Mouse (Mus musculus): ENCODE data around the gene Ncl.

The Ncl gene

DNA sequence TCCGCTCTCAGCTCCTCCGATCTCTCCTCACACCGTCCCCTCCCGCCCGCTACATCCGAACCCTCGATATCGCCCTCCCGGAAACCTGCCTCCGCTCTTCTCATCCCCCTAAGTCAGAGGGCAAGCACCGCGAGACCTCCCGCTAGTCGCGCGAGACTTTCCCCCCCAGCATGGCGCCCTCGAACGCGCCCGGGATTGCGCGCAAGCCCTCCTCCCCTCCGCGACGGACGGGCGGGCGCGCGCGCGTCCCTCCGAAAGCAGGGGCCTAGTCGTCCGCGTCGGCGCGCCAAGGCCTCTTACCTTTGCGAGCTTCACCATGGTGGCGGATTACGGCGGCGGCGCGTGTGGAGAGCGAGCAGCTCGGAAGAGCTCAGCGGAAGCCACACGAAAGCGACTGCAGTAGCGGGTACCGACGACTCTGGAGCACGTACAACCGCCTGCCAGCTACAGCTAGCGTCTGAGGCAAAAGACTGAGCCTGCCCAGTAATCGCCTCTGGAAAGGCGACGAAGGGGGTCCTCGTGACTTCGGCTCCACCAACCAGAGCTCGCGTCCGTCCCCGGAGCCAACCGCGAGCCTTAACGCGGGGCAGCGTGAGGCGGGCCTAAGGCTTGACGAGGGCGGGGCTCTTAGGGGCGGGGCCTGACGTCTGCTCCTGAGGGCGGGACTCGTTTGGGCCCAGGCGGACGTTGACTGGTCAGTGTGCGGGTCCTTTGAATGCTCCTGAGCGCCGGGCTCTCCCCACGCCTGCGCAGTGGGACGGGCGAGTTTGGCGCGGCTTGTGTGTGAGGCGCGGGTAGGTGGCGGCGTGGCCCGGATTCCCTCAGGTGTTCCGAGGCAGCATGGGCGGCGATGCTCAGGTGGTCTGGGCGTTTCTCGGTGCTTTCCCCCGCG is at the start of gene Ncl:
Ncl (minus strand) TSS at position 495 of the 892 bp plus-strand sequence.
- peak; percentile 100 for DNase-seq (ENCODE audit: low read depth, low spot score)

DNA sequence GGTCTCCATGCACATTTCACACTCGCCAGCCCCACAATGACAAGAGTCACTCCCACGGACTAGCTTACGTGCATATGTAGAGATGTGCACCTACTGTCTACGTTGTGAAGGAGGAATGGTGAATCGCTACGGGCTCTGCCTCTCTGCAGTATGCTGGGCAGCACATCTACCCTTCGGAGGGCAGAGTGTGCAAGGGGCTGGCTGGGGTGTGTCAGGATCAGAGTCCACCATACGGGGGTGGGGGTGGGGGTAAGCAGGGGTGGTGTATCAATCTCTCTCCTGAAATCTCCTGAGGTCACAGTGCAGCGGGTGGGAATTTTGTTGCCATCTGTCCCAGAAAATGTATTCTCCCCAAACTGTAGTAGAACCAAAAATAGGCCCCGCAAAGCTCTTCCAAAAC is 49.3 kb upstream of the Ncl start:
- DNase-seq (ENCODE audit: low read depth, low spot score), result no peak

DNA sequence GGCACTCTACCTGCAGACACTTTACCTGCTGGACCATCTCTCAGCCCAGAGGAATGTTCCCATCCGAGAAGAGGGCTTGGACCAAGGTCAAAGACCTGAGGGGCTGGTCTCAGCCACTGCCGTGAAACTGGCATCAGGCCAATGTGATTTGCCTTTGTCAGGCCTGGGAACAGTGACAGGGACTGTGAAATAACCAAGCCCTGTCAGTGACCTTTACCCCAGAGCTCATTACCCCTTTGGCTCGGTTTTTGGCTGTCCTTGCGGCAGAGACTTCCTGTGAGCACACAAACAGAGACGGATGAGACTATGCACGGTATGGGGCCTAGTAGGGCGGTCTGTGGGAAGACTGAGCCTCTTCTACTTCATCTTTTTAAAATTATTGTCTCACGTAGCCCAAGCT is 47.7 kb upstream of the Ncl start:
- DNase-seq (ENCODE audit: low read depth, low spot score), result no peak

DNA sequence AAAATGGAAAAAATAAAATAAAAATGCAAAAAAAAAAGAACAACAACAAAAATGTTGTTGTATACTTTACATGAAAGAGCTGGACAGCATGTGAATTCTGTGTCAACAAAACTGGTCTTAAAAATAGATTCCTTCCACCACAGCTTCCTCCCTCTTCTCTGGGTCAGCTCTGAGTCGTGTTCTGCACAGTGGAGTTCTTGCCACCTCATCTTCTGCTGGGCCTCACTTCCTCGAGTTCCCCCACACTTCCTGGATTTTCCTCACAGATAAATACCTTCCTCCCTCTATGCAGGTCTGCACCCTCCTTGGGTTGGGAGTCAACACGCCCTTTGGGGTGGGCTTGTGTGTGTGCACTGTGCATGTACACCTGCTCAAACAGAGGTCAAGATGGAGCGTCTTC is 47.1 kb upstream of the Ncl start:
- DNase-seq (ENCODE audit: low read depth, low spot score), result no peak

DNA sequence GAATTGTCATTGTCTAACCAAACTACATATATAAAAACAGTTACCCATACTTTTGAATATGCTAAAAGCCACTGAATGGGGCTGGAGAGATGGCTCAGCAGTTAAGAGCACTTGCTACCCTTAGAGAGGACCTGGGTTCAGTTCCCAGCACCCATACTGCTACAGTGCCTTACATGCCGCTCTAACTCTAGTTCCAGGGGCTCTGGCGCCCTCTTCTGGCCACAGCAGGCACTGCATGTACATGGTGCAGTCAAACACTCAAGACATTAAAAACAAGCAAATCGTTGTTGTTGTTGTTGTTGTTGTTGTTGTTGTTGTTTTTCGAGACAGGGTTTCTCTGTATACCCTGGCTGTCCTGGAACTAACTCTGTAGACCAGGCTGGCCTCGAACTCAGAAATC is 45.6 kb upstream of the Ncl start:
- DNase-seq (ENCODE audit: low read depth, low spot score), result peak; percentile 73

DNA sequence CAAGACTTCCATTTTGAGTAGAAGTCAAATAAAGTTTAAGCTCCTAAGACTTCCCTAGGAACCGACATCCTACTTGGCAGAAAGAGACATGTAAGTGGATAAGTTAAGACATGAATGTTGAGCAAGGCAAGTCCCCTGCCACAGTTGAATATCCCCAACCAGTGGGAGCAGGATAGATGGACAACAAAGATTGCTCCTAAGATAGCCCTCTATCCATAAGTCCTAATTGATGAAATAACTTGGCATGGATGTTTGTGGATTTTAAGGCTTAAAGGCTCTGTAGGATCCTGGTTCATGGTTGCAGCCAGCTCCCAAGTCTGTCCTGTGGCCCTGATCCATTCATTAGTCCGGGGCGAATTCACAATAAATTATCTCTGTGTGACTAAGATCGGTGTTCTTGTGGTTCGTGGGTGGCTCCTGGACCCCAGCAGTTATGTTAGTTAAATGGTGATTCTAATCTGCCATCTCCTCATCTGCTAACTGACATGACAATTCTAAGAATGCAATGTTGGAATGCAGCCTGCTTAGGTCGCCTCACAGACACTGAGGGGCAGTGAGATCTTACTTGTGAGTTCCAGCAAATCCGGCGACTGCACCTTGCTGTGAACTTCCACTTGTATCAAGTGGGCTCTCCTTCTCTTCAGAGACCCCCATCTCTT is 41.0 kb upstream of the Ncl start:
- DNase-seq (ENCODE audit: low read depth, low spot score), result no peak

DNA sequence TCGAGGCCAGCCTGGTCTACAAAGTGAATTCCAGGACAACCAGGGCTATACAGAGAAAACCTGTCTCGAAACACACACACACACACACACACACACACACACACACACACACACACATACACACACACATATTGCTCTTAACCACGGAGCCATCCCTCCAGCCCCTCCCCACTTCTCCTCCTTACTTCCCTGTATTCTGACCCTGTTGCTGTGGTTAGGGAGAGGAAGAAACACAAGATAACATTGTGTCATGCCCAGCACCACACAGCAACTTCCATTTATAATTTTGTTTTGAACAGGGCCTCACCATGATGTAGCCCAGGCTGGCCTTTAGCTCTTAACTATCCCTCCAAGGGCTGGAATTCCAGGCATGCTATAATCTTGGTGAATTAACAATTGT is 40.1 kb upstream of the Ncl start:
- no peak for DNase-seq (ENCODE audit: low read depth, low spot score)

DNA sequence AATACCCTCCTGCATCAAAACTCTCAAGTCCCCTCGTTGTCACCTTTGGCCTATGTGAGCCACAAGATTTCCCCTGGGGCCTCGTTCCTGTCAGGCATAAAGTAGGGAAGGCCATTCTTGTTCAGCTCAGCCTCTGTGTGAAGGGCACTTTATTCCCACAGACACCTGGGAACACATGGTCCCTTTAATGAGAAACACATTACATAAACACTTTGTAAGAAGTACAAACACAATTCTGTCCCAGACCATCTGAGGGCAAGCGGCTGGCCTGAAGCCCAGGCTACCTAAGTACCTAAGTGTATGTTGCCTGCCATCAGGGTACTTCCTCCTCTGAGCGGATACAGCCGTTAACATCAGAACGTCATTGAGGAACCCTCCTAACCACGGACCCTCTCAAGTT is 39.0 kb upstream of the Ncl start:
- DNase-seq (ENCODE audit: low read depth, low spot score), result no peak

DNA sequence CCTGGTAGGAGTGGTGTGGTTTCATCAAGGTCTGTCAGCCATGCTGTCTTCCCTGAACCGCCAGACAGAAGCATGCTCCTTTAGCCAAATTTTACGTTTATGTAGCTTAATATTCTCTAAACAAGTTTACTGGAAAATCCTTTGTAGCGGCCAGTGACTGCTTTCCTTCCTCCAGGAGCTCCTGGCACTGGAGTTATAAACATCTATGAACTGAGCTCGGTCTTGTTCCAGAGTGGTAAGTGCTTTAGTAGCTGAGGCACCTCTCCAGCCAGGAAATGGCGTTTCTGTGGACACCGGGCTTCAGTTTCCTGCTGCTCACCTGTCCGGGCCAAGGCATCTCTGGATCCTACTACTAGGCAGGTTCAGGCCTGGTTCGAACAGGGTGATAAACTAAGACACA is 38.4 kb upstream of the Ncl start:
- DNase-seq (ENCODE audit: low read depth, low spot score), result no peak

DNA sequence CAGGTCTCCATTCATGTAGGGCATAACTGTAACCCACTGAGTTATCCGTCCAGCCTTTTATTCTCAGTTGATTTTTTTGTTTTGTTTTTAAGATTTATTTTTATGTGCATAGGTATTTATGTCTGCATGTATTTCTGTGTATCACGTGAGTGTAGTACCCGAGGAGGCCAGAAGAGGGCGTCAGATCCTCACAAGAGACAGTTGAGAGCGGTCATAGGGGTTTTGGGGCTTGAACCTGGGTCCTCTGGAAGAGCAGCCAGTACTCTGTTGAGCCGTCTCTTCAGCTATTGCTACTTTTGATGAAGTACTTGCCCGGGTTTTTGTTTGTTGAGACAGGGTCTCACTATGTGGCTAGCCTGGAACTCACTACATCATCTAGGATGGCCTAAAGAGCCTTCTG is 36.7 kb upstream of the Ncl start:
- peak; percentile 77 for DNase-seq (ENCODE audit: low read depth, low spot score)

DNA sequence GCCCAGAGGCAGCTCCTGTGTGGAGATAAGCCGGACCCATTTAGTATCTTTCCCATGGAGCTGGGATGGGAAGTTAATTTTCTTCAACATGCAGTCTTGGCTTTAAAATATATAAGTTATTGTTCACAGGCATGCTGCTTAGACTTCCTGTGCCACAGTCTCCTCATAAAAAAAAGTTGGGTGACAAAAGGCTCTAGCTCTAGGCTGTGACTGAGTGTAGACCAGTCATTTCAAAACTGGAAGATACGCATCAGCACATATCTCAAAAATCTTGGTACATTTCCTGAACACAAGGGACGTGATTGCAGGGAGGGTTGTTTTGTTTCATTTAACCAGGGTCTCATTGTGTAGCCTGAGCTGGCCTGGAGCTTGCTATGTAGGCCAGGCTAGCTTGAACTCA is 35.0 kb upstream of the Ncl start:
- no peak for DNase-seq (ENCODE audit: low read depth, low spot score)

DNA sequence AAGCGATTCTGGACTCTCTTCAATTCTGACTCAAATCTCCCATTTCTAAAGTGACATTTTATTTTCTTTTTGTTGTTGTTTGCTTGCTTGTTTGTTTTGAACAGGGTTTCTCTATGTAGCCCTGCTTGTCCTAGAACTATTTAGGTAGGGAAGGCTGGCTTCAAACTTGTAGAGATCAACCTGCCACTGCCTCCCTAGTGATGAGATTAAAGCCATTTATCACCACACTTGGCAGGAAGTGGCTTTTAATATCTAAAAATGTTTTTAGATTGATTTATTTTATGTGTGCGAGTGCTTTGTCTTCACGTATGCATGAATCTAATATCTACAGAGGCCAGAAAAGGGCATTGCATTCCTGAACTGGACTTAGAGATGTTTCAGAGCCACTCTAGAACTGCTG is 34.0 kb upstream of the Ncl start:
- no peak for DNase-seq (ENCODE audit: low read depth, low spot score)

DNA sequence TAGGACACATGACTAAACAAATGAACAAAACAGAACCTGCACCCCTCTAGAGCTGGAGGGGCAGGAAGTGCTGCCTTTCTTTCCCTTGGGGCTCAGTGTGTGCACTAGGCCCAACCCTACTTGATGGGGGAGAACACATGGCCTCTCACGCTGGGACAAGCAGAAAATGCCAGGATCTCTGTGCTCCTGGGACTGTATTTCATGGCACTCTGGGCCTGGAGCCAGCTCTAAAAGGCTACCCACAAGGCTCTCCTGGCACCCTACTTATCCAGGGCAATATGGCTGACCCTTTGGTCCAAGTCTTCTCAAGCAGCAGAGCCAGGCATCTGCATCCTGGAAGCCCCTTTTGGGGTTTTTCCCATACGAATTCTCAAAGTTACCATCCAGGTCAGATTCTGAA is 32.2 kb upstream of the Ncl start:
- no peak for DNase-seq (ENCODE audit: low read depth, low spot score)

DNA sequence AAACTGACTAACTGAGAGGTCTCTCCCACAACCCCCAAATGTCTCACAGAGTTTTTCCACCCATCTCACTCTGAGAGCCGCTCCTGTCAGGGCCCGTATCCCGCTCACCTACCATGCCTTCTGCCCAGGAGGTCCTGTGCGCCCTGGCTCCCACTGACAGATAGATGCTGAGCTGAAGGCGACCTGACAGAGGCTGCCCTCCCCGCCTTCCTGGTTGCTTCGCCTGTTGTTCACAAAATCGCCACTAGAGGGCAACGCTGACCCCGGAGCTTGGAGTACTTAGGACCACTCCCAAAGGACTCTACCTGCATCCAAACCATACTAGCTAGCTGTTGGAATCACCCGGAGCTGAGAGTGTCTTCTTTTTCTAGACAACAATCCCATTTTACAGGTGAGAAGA is 30.0 kb upstream of the Ncl start:
- peak; percentile 87 for DNase-seq (ENCODE audit: low read depth, low spot score)

DNA sequence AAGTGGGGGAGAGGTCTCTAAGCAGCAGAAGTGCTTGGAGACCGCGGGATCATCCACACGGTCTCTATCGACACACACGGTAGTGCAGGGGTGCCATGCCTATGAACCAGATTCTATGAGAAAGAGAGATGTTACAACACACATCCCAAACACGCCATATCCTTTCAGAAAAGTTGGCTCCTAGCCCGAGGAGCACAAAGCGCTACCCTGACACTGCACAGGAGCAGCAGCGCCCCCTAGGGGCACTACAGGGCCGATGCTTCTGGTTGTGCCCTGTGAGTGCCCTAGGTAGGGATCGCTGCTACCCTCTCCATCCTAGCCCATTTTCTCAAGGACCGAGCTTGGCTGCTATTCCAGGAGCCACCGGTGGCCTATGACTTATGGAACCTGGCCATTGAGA is 21.8 kb upstream of the Ncl start:
- DNase-seq (ENCODE audit: low read depth, low spot score), result peak; percentile 94

DNA sequence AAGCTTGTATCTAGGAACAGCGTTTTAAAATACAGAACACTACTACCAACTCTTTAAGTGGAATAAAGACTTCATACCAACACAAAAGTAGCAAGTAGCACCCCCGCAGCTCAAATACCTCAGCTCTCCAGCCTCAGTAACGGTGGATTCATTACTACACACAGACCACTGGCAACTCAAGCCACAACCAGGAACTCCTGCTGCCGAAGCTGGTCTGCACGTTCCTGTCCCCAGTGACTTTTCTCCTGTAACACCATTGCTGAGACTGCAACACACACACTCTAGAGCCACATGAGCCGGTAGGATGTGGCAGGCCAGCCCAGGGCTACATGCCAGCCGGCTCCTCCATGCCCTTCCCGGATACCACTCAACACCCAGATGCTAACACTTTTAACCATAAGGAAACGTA is 20.0 kb upstream of the Ncl start:
- no peak for DNase-seq (ENCODE audit: low read depth, low spot score)

DNA sequence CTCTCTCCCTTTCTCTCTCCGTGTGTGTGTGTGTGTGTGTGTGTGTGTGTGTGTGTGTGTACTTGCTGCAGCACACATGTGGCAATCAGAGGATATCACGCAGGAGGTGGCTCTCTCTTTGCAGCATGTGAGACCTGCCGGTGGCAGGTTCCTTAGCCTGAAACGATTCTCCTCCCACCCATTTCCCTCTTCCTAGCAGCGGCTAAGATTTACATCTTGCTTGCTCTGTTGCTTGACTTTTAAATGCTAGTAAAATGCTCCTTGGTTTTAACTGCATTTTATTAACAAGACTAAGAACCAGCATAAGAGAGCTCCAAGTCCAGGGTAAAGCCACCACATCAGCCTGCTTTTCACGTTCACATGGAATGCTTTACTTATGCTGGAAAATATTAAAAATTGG is 19.5 kb upstream of the Ncl start:
- no peak for DNase-seq (ENCODE audit: low read depth, low spot score)

DNA sequence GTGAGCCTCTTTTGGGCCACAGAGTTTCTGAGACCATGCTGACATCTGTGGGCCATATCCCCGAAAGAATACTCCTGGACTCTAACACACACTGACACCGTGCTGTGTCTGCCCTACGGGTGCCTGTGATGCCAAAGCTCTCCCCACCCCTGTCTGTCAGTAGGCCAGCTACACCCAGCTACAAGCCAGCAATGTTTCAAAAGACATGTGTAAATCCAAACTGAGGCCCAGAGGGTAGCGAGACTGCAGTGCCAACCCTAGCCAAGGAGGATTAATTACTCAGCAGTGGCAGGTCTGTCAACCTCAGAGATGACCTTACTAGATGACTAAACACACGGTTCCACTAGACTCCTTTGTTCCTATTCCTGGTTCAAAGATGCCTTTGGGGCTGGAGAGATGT is 17.2 kb upstream of the Ncl start:
- no peak for DNase-seq (ENCODE audit: low read depth, low spot score)

DNA sequence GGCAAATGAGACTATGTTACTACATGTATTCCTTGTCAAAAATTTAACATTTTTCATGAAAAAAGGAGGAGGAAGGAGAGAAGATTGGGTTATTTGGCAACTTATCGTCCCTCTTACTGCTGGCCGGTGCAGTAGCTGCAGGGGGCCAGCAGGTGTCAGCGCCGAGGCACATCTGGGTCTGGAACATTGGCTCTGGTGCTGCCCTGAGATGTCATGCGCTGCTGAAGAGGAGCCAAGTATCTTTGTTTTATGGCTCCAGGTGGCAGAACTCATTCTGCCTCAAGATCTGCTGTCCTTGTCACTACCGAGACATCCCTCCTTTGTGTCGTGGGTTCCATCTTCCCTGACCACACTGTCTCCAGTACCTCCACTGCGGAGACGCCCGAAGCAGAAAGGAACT is 12.8 kb upstream of the Ncl start:
- peak; percentile 71 for DNase-seq (ENCODE audit: low read depth, low spot score)

DNA sequence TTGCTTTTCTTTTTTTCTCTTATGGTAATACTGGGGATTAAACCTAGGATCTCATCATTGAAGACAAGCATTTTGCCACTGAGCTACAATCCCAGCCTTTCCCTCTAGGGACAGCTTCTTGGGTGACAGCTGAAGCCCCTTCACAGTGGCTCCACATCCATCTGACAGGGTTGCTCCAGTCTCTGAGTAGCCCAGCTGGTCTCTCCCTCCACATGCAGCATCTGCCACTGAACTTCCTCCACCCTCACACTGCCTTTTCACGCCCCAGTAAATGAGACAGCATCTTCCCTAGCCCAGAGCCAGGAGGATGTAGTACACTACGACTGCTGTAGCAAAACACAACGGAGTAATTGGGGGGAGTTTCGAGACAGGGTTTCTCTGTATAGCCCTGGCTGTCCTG is 8.9 kb upstream of the Ncl start:
- DNase-seq (ENCODE audit: low read depth, low spot score), result no peak

DNA sequence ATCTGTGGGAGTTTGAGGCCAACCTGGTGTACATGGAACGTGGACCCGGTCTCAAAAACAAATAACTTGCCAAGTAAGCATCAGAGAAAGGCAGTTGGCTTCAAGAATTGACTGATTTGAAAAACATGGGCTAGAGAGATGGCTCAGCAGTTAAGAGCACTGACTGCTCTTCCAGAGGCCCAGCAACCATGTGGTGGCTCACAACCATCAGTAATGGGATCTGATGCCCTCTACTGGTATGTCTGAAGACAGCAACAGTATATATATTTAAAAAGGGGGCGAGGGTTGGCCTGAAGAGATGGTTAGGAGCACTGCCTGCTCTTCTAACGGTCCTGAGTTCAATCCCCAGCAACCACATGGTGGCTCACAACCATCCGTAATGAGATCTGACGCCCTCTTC is 4.5 kb upstream of the Ncl start:
- DNase-seq (ENCODE audit: low read depth, low spot score), result peak; percentile 73

DNA sequence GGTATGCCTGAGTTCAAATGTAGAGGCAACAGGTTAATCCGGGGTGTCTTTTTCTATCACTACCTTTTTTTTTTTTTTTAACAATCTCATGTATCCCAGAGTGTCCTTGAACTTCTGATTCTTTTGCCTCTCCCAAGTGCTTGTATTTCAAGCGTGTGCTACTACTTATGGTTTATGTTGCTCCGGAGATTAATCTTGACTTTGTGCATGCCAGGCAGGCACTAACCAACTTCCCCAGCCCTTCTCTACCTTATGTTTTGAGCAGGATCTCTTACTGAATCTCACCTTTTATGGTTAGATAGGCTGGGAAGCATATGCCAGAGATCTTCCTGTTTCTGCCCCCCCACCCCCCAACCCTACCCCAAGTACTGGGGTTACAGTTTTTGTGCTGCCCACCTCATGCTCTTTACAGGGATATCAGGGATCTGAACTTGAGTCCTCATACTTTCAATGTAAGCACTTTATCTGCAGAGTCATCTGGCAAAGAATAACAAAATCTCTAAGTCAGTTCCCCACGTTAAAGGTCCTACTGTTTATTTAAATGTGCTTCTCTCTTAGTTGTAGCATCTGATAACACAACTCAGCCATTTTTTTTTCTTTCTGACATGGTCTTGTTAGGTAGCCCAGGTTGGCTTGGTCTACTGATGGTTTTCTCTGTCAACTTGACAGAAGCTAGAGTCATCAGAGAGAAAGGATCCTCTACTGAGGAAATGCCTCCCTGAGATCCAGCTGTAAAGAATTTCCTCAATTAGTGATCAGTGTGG is 2.8 kb upstream of the Ncl start:
- DNase-seq (ENCODE audit: low read depth, low spot score), result no peak

DNA sequence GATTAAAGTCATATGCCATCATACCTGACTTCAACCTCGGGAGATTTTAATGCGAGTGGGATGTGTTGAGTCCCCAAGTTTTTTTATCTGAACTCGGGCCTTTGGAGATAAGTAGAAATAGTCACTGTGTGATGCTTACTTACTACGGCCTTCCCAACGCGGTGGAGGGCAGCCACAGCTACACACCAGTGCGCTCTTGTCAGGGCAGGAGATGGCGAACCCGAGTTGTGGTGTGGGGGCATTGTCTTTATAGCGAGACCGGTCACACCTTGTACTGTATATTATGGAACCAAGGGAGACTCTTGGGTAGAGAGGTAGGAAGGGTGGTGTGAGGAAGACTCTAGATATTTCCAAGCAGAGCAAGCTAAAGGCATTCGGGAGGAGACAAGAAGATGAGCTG is 1.2 kb upstream of the Ncl start:
- peak; percentile 54 for DNase-seq (ENCODE audit: low read depth, low spot score)
